Mouse (Mus musculus) bone marrow, adult 2 months (tissue): ENCODE data around the gene Raet1e.
"Not testable (repeated sequence)": the region's sequence is repeated elsewhere in the genome, so short reads cannot be mapped to it uniquely, and the experiment has no call there.

Experiments
- CTCF ChIP-seq: fragments of 200-500 bp; IDR thresholded peaks from 2 replicates; pipeline ENCODE4 v1.5.1; 2011; ENCODE audit warnings: low read length, control low read depth; ENCODE audit not compliant: control insufficient read depth, insufficient read depth
- POLR2A ChIP-seq: fragments of 200-500 bp; IDR thresholded peaks from 2 replicates; pipeline ENCODE4 v1.6.1; 2011; ENCODE audit warnings: low read depth, mild to moderate bottlenecking, control low read depth, low read length, borderline replicate concordance; ENCODE audit not compliant: control insufficient read depth

DNA sequence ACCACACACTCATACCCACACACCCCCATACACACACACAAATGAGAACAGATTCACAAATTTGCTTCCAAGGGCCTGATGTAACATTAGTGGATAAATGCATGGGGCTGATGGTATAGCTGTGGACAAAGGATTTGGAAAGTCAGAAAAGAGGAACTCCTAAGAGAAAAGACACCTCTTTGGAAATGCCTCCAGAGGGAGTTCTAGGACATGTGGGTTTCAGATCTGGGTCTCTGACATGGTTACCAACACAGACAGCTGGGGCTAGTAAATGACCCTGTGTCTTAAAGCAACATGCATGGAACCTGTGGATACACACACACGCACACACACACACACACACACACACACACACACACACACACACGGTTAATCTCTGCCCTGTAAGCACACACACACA lies 202.6 kb downstream of the Raet1e start:
- not testable (repeated sequence) for TF ChIP-seq POLR2A, CTCF
